Mouse (Mus musculus) forebrain, embryonic 13.5 days (tissue): Measurements from ENCODE around the gene Clmn. TPM values are rescaled to one million over a fixed set of nuclear protein-coding genes. Genes with fewer than 3 reads are reported as not detected.

Experiments used
- ATAC-seq: fragments of 200-750 bp; cut with Nextera tagmentation; 2 replicates; pipeline ENCODE4 v1.8.0; 2017
- H3K27ac ChIP-seq: fragments of 300-500 bp; sonication (generic); 2 replicates; pipeline ENCODE4 v1.5.1; 2015; ENCODE audit warnings: inconsistent platforms, mild to moderate bottlenecking, moderate library complexity
- H3K27me3 ChIP-seq: fragments of 300-500 bp; sonication (generic); 2 replicates; pipeline ENCODE4 v1.6.1; 2015; ENCODE audit warnings: mild to moderate bottlenecking, inconsistent platforms
- H3K36me3 ChIP-seq: fragments of 300-500 bp; sonication (generic); 2 replicates; pipeline ENCODE4 v1.6.1; 2015; ENCODE audit warnings: mild to moderate bottlenecking, inconsistent platforms; ENCODE audit not compliant: poor library complexity, severe bottlenecking
- H3K4me1 ChIP-seq: fragments of 300-500 bp; sonication (generic); 2 replicates; pipeline ENCODE4 v1.6.1; 2015; ENCODE audit warnings: inconsistent platforms
- H3K4me2 ChIP-seq: fragments of 300-500 bp; sonication (generic); 2 replicates; pipeline ENCODE4 v1.6.1; 2015; ENCODE audit warnings: inconsistent platforms, mild to moderate bottlenecking, moderate library complexity
- H3K4me3 ChIP-seq: fragments of 300-500 bp; sonication (generic); 2 replicates; pipeline ENCODE4 v1.5.1; 2015; ENCODE audit warnings: mild to moderate bottlenecking, inconsistent platforms
- H3K9ac ChIP-seq: fragments of 300-500 bp; sonication (generic); 2 replicates; pipeline ENCODE4 v1.6.1; 2015; ENCODE audit warnings: mild to moderate bottlenecking, inconsistent platforms
- H3K9me3 ChIP-seq: fragments of 300-500 bp; sonication (generic); replicated peaks from 2 replicates; pipeline ENCODE4 v1.6.1; 2016; ENCODE audit warnings: inconsistent platforms
- WGBS: fragments of 180-500 bp; shearing (Covaris S2); methylation state at CpG from one replicate; pipeline ENCODE4 v1.1.7; 2015; 5-methylcytosine and 5-hydroxymethylcytosine counted together
- polyA plus RNA-seq: library from polyadenylated mRNA; unstranded; fragments of >200 nt; fragmentation: Nextera tagmentation; extraction: Ambion mirVana; gene quantifications from 2 replicates; pipeline ENCODE4 v1.2.1, GENCODE M21; 2015

Gene Clmn
- polyA plus RNA-seq, 1 experiment from 2014 or later, result 0.75 TPM

DNA sequence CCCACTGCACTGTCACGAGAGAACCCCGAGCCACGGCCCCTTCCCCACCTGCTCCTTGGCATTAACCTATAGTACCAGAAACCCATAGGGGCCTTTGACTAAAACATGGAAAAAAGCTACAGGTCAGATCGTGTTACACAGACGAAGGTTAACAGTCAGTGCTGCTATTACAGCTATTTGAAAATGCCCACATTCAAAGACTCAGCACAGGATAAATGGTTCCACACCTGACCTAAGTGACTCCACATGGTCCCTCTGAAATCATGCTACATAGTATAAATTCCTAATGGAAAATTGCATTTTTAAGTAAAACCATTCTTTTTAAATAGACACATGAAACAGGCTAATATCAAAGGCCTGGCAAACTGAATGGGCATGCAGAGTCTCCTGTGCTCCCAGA is 148.5 kb downstream of the Clmn start:
- Histone ChIP-seq H3K9ac (no peak overlapping the region), H3K27ac (no peak overlapping the region), H3K4me2 (no peak overlapping the region), H3K36me3 (peaks cover 60% of the 10 kb centered on the region), H3K9me3 (no peaks in the 10 kb centered on the region), H3K4me1 (peaks cover 7% of the 10 kb centered on the region; the same call in 1 of the 2 replicates), H3K4me3 (no peak overlapping the region), H3K27me3 (no peaks in the 10 kb centered on the region)
- 92% methylated on average over 5 of the region's 5 CpGs for WGBS
- ATAC-seq, result no peak

- Histone ChIP-seq H3K4me1 (peaks cover 7% of the 10 kb centered on the region; the same call in 1 of the 2 replicates), H3K9ac (no peak overlapping the region), H3K36me3 (peaks cover 63% of the 10 kb centered on the region), H3K4me3 (no peak overlapping the region), H3K4me2 (no peak overlapping the region), H3K27ac (no peak overlapping the region), H3K9me3 (no peaks in the 10 kb centered on the region), H3K27me3 (no peaks in the 10 kb centered on the region)
- WGBS, result 88% methylated on average over 5 of the region's 5 CpGs
- ATAC-seq, result no peak
These were observed 149.4 kb downstream of the Clmn start for GRCm38 (mm10) chr12:104715453-104715852.

Other genes starting within 250 kb of the Clmn start
- 52.0 and 52.1 TPM in 2 replicates for gene Dicer1, start 113.1 kb downstream of the Clmn start, polyA plus RNA-seq
- 0.12 and 0.16 TPM in 2 replicates for gene Syne3, start 144.7 kb upstream of the Clmn start, polyA plus RNA-seq
- gene Glrx5, start 167.6 kb upstream of the Clmn start, polyA plus RNA-seq, result 140 and 148 TPM in 2 replicates